Mouse (Mus musculus) adrenal gland, adult (tissue): ENCODE results near the gene Snurf.
A peak's percentile ranks its signal among the peaks of the same experiment; 100 is the strongest.

Source experiments
- DNase-seq, 2 experiments: peaks; one replicate each; pipeline ENCODE4 v3.0.0; 2022 to 2023; ENCODE audit warnings: low spot score in 1 of 2; ENCODE audit not compliant: inconsistent age in 2 of 2

Gene Snurf

GRCm38 (mm10) chr7:60004606-60005330 lies at the start of gene Snurf, which contains the start of gene Gm38393:
Snurf (minus strand) TSS chr7:60005049.
Gm38393 (minus strand) TSS chr7:60005064.
- peak; percentile 70 to 80 for DNase-seq

- no peak for DNase-seq
Observed at GRCm38 (mm10) chr7:60047481-60048201, 42.8 kb upstream of the Snurf start.

- no peak for DNase-seq
Observed at GRCm38 (mm10) chr7:60013186-60013585, 8.3 kb upstream of the Snurf start.

GRCm38 (mm10) chr7:60007727-60008360 lies 3.0 kb upstream of the Snurf start:
- no peak for DNase-seq

GRCm38 (mm10) chr7:60006262-60006661 lies 1.4 kb upstream of the Snurf start:
- no peak for DNase-seq

DNA sequence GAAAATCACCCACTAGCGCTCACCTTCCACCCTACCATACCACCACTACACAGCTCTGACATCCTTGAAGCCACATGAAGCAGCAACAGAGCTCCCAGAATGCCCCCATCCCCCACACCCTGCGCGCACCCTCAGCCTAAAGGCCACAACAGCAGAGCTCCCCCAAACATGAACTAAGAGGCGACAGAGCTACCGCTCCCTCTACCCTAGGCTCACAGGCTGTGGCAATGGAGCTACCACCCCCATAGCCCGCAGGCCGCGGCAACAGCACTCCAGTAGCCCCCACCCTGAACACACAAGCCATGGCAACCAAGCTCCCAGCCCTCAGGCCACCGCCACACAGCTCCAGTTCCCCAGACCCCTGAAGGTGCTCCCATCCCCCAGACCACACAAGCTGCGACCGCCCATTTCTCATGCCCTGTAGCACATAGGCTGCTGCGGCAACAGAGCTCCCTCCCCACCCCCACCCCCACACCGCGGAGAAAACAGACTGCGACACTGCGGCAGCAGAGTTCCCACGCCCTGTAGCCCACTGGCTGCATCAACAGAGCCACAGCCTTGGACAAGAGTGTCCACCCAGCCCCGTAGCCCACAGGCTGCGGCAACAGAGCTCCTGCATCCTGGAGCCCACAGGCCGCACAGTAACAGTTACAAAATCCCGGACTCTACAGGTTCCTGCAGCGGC lies 786 bp downstream of the Snurf start:
- peak; percentile 19 to 55 for DNase-seq

- DNase-seq: peak; percentile 3 to 27
Observed at GRCm38 (mm10) chr7:60003006-60003865, 1.6 kb downstream of the Snurf start.

DNA sequence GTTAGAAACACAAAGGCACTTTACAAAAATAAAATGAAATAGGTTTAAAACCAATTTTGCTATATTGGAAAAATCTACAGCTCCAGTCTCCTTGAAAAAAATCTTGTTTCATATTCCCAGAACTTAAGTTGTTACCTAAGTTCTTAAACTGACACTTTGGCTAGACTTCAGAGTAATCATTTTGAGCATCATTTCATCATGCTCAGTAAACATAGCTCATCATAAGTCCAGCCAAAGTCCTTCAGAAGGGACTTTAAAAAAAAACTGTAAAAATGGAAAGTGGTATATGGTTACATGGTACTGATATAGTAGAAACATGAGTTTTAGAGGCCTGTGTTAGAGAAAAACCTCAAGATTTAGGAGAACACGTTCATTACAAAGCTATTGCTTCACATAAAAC lies 26.2 kb downstream of the Snurf start:
- DNase-seq: no peak
